Mouse (Mus musculus) brain, embryonic 14.5 days (tissue): ENCODE data around the gene Atp4b.

ENCODE experiments used
- CTCF ChIP-seq: fragments of 200-500 bp; IDR thresholded peaks from 2 replicates; pipeline ENCODE4 v1.5.1; 2012; ENCODE audit warnings: inconsistent platforms, mild to moderate bottlenecking, moderate library complexity, borderline replicate concordance; ENCODE audit not compliant: insufficient read depth, insufficient read length; ENCODE audit errors: extremely low read depth
- POLR2A ChIP-seq: fragments of 200-500 bp; IDR thresholded peaks from 2 replicates; pipeline ENCODE4 v1.6.1; 2012; ENCODE audit warnings: mild to moderate bottlenecking, inconsistent platforms, borderline replicate concordance; ENCODE audit not compliant: poor library complexity, insufficient read depth, insufficient read length, severe bottlenecking; ENCODE audit errors: extremely low read depth

GRCm38 (mm10) chr8:13393869-13394268, 2.8 kb downstream of the Atp4b start:
- TF ChIP-seq CTCF (no peak), POLR2A (no peak)
